8 mouse cellular contexts compared by ENCODE assay signal in the genomic region with DNA sequence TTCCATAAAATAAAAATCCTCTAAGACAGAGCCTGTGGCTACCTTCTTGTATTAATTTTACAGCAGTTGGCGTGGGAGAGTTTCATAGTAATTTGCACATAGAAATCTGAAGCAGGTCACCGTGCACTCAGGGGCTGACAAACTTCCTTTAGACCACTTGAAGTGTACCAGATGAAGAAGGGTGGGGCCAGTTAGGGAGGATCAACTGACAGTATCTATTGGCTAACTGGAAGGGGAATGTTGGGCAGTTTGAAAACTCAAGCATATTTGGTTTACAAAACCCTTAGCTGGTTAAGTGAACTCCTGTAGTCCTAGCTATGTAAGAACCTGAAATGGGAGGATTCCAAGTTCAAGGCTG. TPM values are rescaled to one million over a fixed set of nuclear protein-coding genes. Genes with fewer than 3 reads are reported as not detected.
A peak's percentile ranks its signal among the peaks of the same experiment; 100 is the strongest.
DNase-seq lines count a peak whose midpoint lies in the region; ATAC-seq lines count a peak whose summit lies in the region.

No protein-coding gene starts in this region.

- peak overlapping the region in 1 of 2 experiments; percentile 67; a peak in 1 of 4 replicates for H3K27ac ChIP-seq in heart, embryonic 14.5 days (replicated peaks in 1 of 2; ENCODE audit: control insufficient read depth in 1 of 2, insufficient read depth in 1 of 2, low read depth in 2 of 2, low read length in 2 of 2)
- H3K27ac ChIP-seq in lung, embryonic 16.5 days (ENCODE audit: low read length) = peak overlapping the region; percentile 68

- peak overlapping the region; percentile 86 for H3K4me2 ChIP-seq in heart, embryonic 14.5 days (ENCODE audit: low read length)
- peak overlapping the region; percentile 75 for H3K4me2 ChIP-seq in lung, embryonic 16.5 days (ENCODE audit: low read depth, low read length)

- no peak for ATAC-seq in heart, embryonic 14.5 days (ENCODE audit: insufficient number of reproducible peaks, insufficient read depth, low FRiP score, low read depth)
- peak; percentile 69 for ATAC-seq in granulocyte monocyte progenitor cell, adult 5-6 weeks (replicated peaks; ENCODE audit: poor library complexity, severe bottlenecking)
- ATAC-seq in lung, embryonic 16.5 days (ENCODE audit: low read depth) = peak; percentile 52

- peaks cover 3 to 14% of the 10 kb centered on the region in 2 experiments; a peak in 3 of 4 replicates for H3K4me1 ChIP-seq in heart, embryonic 14.5 days (ENCODE audit: control insufficient read depth in 2 of 2, insufficient read depth in 2 of 2, low read length in 2 of 2)
- peaks cover 7% of the 10 kb centered on the region for H3K4me1 ChIP-seq in lung, embryonic 16.5 days (replicated peaks; ENCODE audit: control insufficient read depth, insufficient read depth, low read length)

- H3K4me3 ChIP-seq in heart, embryonic 14.5 days (ENCODE audit: control insufficient read depth in 1 of 2, insufficient read depth in 1 of 2, low read depth in 1 of 2, low read length in 2 of 2) = peak overlapping the region; percentile 61 to 83; a peak in 3 of 4 replicates
- peak overlapping the region; percentile 70 for H3K4me3 ChIP-seq in lung, embryonic 16.5 days (ENCODE audit: low read length)

- H3K9me3 ChIP-seq in heart, embryonic 14.5 days (ENCODE audit: control insufficient read depth, low read length) = no peaks in the 10 kb centered on the region
- H3K9me3 ChIP-seq in lung, embryonic 16.5 days (ENCODE audit: control insufficient read depth, low read length) = no peaks in the 10 kb centered on the region

- DNase-seq in heart, postnatal 4 days = no peak
- peak; percentile 13 for DNase-seq in MN1 (ENCODE audit: low spot score)
- DNase-seq in layer of hippocampus, adult 9-11 months = no peak
- no peak for DNase-seq in left cerebral cortex, adult 8-10 months (ENCODE audit: low spot score in 2 of 2)
- no peak for DNase-seq in thymus, postnatal 36 days

- H3K27me3 ChIP-seq in heart, embryonic 14.5 days (ENCODE audit: control insufficient read depth, insufficient read depth, low read length) = no peaks in the 10 kb centered on the region
- no peaks in the 10 kb centered on the region for H3K27me3 ChIP-seq in lung, embryonic 16.5 days (ENCODE audit: control insufficient read depth, insufficient read depth, low read depth, low read length)

- H3K9ac ChIP-seq in heart, embryonic 14.5 days (ENCODE audit: low read length) = peak overlapping the region; percentile 88
- H3K9ac ChIP-seq in lung, embryonic 16.5 days (ENCODE audit: low read length) = peak overlapping the region; percentile 78

- peaks cover 15% of the 10 kb centered on the region for H3K36me3 ChIP-seq in heart, embryonic 14.5 days (ENCODE audit: control insufficient read depth, insufficient read depth, low read length)
- peaks cover 8% of the 10 kb centered on the region for H3K36me3 ChIP-seq in lung, embryonic 16.5 days (ENCODE audit: control insufficient read depth, insufficient read depth, low read length)

- 49% methylated on average over 2 of the region's 2 CpGs for WGBS in heart, embryonic 14.5 days
- 39% methylated on average over 2 of the region's 2 CpGs for WGBS in lung, embryonic 16.5 days

RNA-seq across cellular contexts. Expression of a gene that starts 0.4 kb away (rescaled TPM):
- 26.9 and 29.7 TPM in 2 replicates for polyA plus RNA-seq in heart, embryonic 14.5 days (2014; fragmentation: Nextera tagmentation; extraction: Ambion mirVana)
- 10 to 100 TPM; 17.0 to 18.1 TPM for total RNA-seq in heart, postnatal 4 days (2021)
- total RNA-seq in granulocyte monocyte progenitor cell, adult 5-6 weeks (2014; fragmentation: Nextera tagmentation) = 69.3 and 73.3 TPM in 2 replicates
- 129 and 134 TPM in 2 replicates for total RNA-seq in granulocyte monocyte progenitor cell, adult 5-6 weeks (2017)
- 43.8 and 49.9 TPM in 2 replicates for polyA plus RNA-seq in lung, embryonic 16.5 days (2015; fragmentation: Nextera tagmentation; extraction: Ambion mirVana)
- total RNA-seq in left cerebral cortex, adult 8-10 months (2022) = 10 to 100 TPM; 13.0 to 13.5 (median 13.2) TPM
